Comparison of ENCODE assay signal across 8 mouse cellular contexts in genomic region chr9:23223549-23224077, GRCm38 (mm10). TPM values are rescaled to one million over a fixed set of nuclear protein-coding genes. Genes with fewer than 3 reads are reported as not detected.
A peak's percentile ranks its signal among the peaks of the same experiment; 100 is the strongest.
DNase-seq lines count a peak whose midpoint lies in the region; ATAC-seq and TF ChIP-seq lines count a peak whose summit lies in the region.

No protein-coding gene starts in this region.

- no peak for ATAC-seq in heart, embryonic 12.5 days (ENCODE audit: insufficient number of reproducible peaks, low FRiP score)
- ATAC-seq in limb, embryonic 12.5 days (ENCODE audit: insufficient number of reproducible peaks, insufficient read depth, low FRiP score, low TSS enrichment, low read depth): no peak; the same call in 1 of the 2 replicates
- no peak for ATAC-seq in activated CD4-positive, CD25-positive, alpha-beta regulatory T cell, adult 4 months

- intact Hi-C loops in heart, postnatal 14 days (cut with DNase I): no loop called here

- no peak for TF ChIP-seq CTCF in thymus, adult 2 months (IDR thresholded peaks at IDR 0.05; ENCODE audit: borderline replicate concordance, control insufficient read depth, extremely low read depth, insufficient read depth, low read length, poor library complexity)
- TF ChIP-seq CTCF in olfactory bulb, adult 2 months (IDR thresholded peaks at IDR 0.05; ENCODE audit: insufficient read depth, low read depth, low read length): no peak

- TF ChIP-seq POLR2A in thymus, adult 2 months (IDR thresholded peaks at IDR 0.05; ENCODE audit: control insufficient read depth, extremely low read depth, insufficient read depth, low read length, poor library complexity): no peak
- TF ChIP-seq POLR2A in olfactory bulb, adult 2 months (IDR thresholded peaks at IDR 0.05; ENCODE audit: insufficient read depth, low read depth, low read length): no peak

- under 1% methylated on average over 29 of the region's 29 CpGs for WGBS in heart, embryonic 12.5 days
- WGBS in thymus, adult 2 months: 9% methylated on average over 29 of the region's 29 CpGs
- WGBS in limb, embryonic 12.5 days: 1% methylated on average over 29 of the region's 29 CpGs
- 5% methylated on average over 29 of the region's 29 CpGs for WGBS in olfactory bulb, adult 2 months

- peak overlapping the region; percentile 98 for H3K4me2 ChIP-seq in heart, embryonic 12.5 days
- H3K4me2 ChIP-seq in limb, embryonic 12.5 days: peak overlapping the region; percentile 95

- peak overlapping the region; percentile 81 for H3K4me3 ChIP-seq in heart, embryonic 12.5 days
- H3K4me3 ChIP-seq in thymus, adult 2 months (ENCODE audit: control insufficient read depth, insufficient read depth, low read length): 0 out of 2 replicates have a peak overlapping the region, but pooled peaks have one; percentile 31
- H3K4me3 ChIP-seq in limb, embryonic 12.5 days (replicated peaks): peak overlapping the region; percentile 69
- peak overlapping the region; percentile 79 for H3K4me3 ChIP-seq in olfactory bulb, adult 2 months (ENCODE audit: insufficient read depth, low read depth, low read length)

- peaks cover 19% of the 10 kb centered on the region; the same call in 1 of the 2 replicates for H3K27me3 ChIP-seq in heart, embryonic 12.5 days (replicated peaks)
- H3K27me3 ChIP-seq in thymus, adult 2 months (ENCODE audit: control insufficient read depth, insufficient read depth, low read length): peaks cover 11% of the 10 kb centered on the region
- peaks cover 65% of the 10 kb centered on the region for H3K27me3 ChIP-seq in limb, embryonic 12.5 days

- peak overlapping the region; percentile 87; the same call in 1 of the 2 replicates for H3K27ac ChIP-seq in heart, embryonic 12.5 days (ENCODE audit: poor library complexity, severe bottlenecking)
- no peak overlapping the region for H3K27ac ChIP-seq in thymus, adult 2 months (ENCODE audit: control insufficient read depth, insufficient read depth, low read length)
- peak overlapping the region; percentile 81 for H3K27ac ChIP-seq in limb, embryonic 12.5 days
- H3K27ac ChIP-seq in olfactory bulb, adult 2 months (ENCODE audit: insufficient read depth, low read depth, low read length): no peak overlapping the region

- H3K9ac ChIP-seq in heart, embryonic 12.5 days: peak overlapping the region; percentile 82
- H3K9ac ChIP-seq in limb, embryonic 12.5 days (replicated peaks): peak overlapping the region; percentile 86

- H3K9me3 ChIP-seq in heart, embryonic 12.5 days (replicated peaks): no peaks in the 10 kb centered on the region
- no peaks in the 10 kb centered on the region for H3K9me3 ChIP-seq in limb, embryonic 12.5 days

- H3K4me1 ChIP-seq in heart, embryonic 12.5 days (replicated peaks): peaks cover 13% of the 10 kb centered on the region; the same call in 1 of the 2 replicates
- H3K4me1 ChIP-seq in thymus, adult 2 months (replicated peaks; ENCODE audit: control insufficient read depth, insufficient read depth, low read length): no peaks in the 10 kb centered on the region; the same call in 1 of the 2 replicates
- peaks cover 18% of the 10 kb centered on the region for H3K4me1 ChIP-seq in limb, embryonic 12.5 days (replicated peaks)
- H3K4me1 ChIP-seq in olfactory bulb, adult 2 months (ENCODE audit: control insufficient read depth, insufficient read depth, low read length): peaks cover 13% of the 10 kb centered on the region

- DNase-seq in heart, postnatal 14 days: no peak
- no peak for DNase-seq in thymus, adult 2 months
- DNase-seq in thymus, adult 18-20 months: no peak
- no peak for DNase-seq in spleen, postnatal 36 days (ENCODE audit: low spot score in 2 of 2)

- no peaks in the 10 kb centered on the region for H3K36me3 ChIP-seq in heart, embryonic 12.5 days
- H3K36me3 ChIP-seq in thymus, adult 2 months (ENCODE audit: control insufficient read depth, insufficient read depth, low read length): no peaks in the 10 kb centered on the region
- H3K36me3 ChIP-seq in limb, embryonic 12.5 days: no peaks in the 10 kb centered on the region

RNA-seq across cellular contexts. Expression of gene Bmper, which starts 0.7 kb away (rescaled TPM):
- polyA plus RNA-seq in heart, embryonic 12.5 days (2016; fragmentation: Nextera tagmentation; extraction: Ambion mirVana): 12.3 and 12.4 TPM in 2 replicates
- total RNA-seq in heart, postnatal 14 days (2021): 1 to 10 TPM; 3.3 to 4.2 TPM
- polyA plus RNA-seq in thymus, adult 2 months (2012; rRNA removed): 0.18 and 0.40 TPM in 2 replicates
- 13.2 and 15.7 TPM in 2 replicates for polyA plus RNA-seq in limb, embryonic 12.5 days (2016; fragmentation: Nextera tagmentation; extraction: Ambion mirVana)
- polyA plus RNA-seq in olfactory bulb, adult 2 months (2012; ENCODE audit: insufficient read depth, insufficient read length, low replicate concordance, missing spikeins): not detected in 2 replicates
- not detected for polyA plus RNA-seq in activated CD4-positive, CD25-positive, alpha-beta regulatory T cell, adult 4 months (2017; shearing (Covaris generic))

Comparison
In these comparisons a context has a peak if more than half of its experiments do, and no peak if none do; other contexts are left out.
1. H3K27ac ChIP-seq: peak in heart, embryonic 12.5 days (single experiment) and limb, embryonic 12.5 days (single experiment); none in thymus, adult 2 months (single experiment) and olfactory bulb, adult 2 months (single experiment).
2. H3K4me3 ChIP-seq: peak in every context shown above with its lines; median percentile 81 in heart, embryonic 12.5 days; 79 in olfactory bulb, adult 2 months; 69 in limb, embryonic 12.5 days; 31 in thymus, adult 2 months.